Mouse (Mus musculus): Measurements from ENCODE around the gene Tmem220. TPM values are rescaled to one million over a fixed set of nuclear protein-coding genes. Genes with fewer than 3 reads are reported as not detected.

Gene Tmem220
- polyA plus RNA-seq, 1 experiment from 2014 or later = 7.0 TPM

GRCm38 (mm10) chr11:67039799-67040198, 14.8 kb downstream of the Tmem220 start:
- WGBS = 89% methylated on average over 3 of the region's 3 CpGs
- Histone ChIP-seq H3K9ac (ENCODE audit: low read depth, low read length) (no peak overlapping the region), H3K4me3 (ENCODE audit: low read depth, low read length) (no peak overlapping the region), H3K27ac (ENCODE audit: low read depth, low read length) (no peak overlapping the region), H3K4me2 (replicated peaks; ENCODE audit: low read depth) (no peak overlapping the region), H3K27me3 (replicated peaks; ENCODE audit: control insufficient read depth, insufficient read depth, low read length) (no peaks in the 10 kb centered on the region), H3K4me1 (replicated peaks; ENCODE audit: control insufficient read depth, insufficient read depth, low read length) (0 out of 2 replicates have a peak, but pooled peaks cover under 1% of the 10 kb centered on the region), H3K36me3 (ENCODE audit: control insufficient read depth, insufficient read depth) (peaks cover 36% of the 10 kb centered on the region), H3K9me3 (ENCODE audit: control insufficient read depth) (no peaks in the 10 kb centered on the region)
- no peak for ATAC-seq
- TF ChIP-seq CTCF (IDR thresholded peaks at IDR 0.05; ENCODE audit: low read depth) = 0 out of 2 replicates have a peak, but pooled peaks have one; percentile 36

GRCm38 (mm10) chr11:67040483-67040882, 15.5 kb downstream of the Tmem220 start:
- 0 out of 2 replicates have a peak, but pooled peaks cover 6% of the 10 kb centered on the region for H3K4me1 ChIP-seq (replicated peaks; ENCODE audit: control insufficient read depth, insufficient read depth, low read length)
- H3K27me3 ChIP-seq (replicated peaks; ENCODE audit: control insufficient read depth, insufficient read depth, low read length) = no peaks in the 10 kb centered on the region
- peaks cover 36% of the 10 kb centered on the region for H3K36me3 ChIP-seq (ENCODE audit: control insufficient read depth, insufficient read depth)
- no peak overlapping the region for H3K4me2 ChIP-seq (replicated peaks; ENCODE audit: low read depth)
- no peak overlapping the region for H3K9ac ChIP-seq (ENCODE audit: low read depth, low read length)
- no peaks in the 10 kb centered on the region for H3K9me3 ChIP-seq (ENCODE audit: control insufficient read depth)
- no peak for TF ChIP-seq CTCF (IDR thresholded peaks at IDR 0.05; ENCODE audit: low read depth)
- no peak for ATAC-seq
- WGBS = 92% methylated on average over 6 of the region's 6 CpGs
- no peak overlapping the region for H3K27ac ChIP-seq (ENCODE audit: low read depth, low read length)
- H3K4me3 ChIP-seq (ENCODE audit: low read depth, low read length) = no peak overlapping the region

GRCm38 (mm10) chr11:67043007-67043406, 18.1 kb downstream of the Tmem220 start:
- Histone ChIP-seq H3K9ac (ENCODE audit: low read depth, low read length) (no peak overlapping the region), H3K36me3 (ENCODE audit: control insufficient read depth, insufficient read depth) (peaks cover 39% of the 10 kb centered on the region), H3K4me2 (replicated peaks; ENCODE audit: low read depth) (no peak overlapping the region), H3K27me3 (replicated peaks; ENCODE audit: control insufficient read depth, insufficient read depth, low read length) (no peaks in the 10 kb centered on the region), H3K9me3 (ENCODE audit: control insufficient read depth) (no peaks in the 10 kb centered on the region), H3K4me1 (replicated peaks; ENCODE audit: control insufficient read depth, insufficient read depth, low read length) (0 out of 2 replicates have a peak, but pooled peaks cover 6% of the 10 kb centered on the region), H3K27ac (ENCODE audit: low read depth, low read length) (no peak overlapping the region), H3K4me3 (ENCODE audit: low read depth, low read length) (no peak overlapping the region)
- 57% methylated on average over 8 of the region's 8 CpGs for WGBS
- TF ChIP-seq CTCF (IDR thresholded peaks at IDR 0.05; ENCODE audit: low read depth) = no peak
- ATAC-seq = no peak

- ATAC-seq = peak; percentile 62; the same call in 1 of the 2 replicates
- H3K9me3 ChIP-seq (ENCODE audit: control insufficient read depth) = no peaks in the 10 kb centered on the region
- H3K9ac ChIP-seq (ENCODE audit: low read depth, low read length) = no peak overlapping the region; the same call in 1 of the 2 replicates
- no peak overlapping the region for H3K4me3 ChIP-seq (ENCODE audit: low read depth, low read length)
- 0 out of 2 replicates have a peak, but pooled peaks cover 6% of the 10 kb centered on the region for H3K4me1 ChIP-seq (replicated peaks; ENCODE audit: control insufficient read depth, insufficient read depth, low read length)
- peaks cover 29% of the 10 kb centered on the region for H3K36me3 ChIP-seq (ENCODE audit: control insufficient read depth, insufficient read depth)
- no peaks in the 10 kb centered on the region for H3K27me3 ChIP-seq (replicated peaks; ENCODE audit: control insufficient read depth, insufficient read depth, low read length)
- H3K4me2 ChIP-seq (replicated peaks; ENCODE audit: low read depth) = peak overlapping the region; percentile 21; the same call in 1 of the 2 replicates
- 0 out of 2 replicates have a peak overlapping the region, but pooled peaks have one; percentile 52 for H3K27ac ChIP-seq (ENCODE audit: low read depth, low read length)
- no peak for TF ChIP-seq CTCF (IDR thresholded peaks at IDR 0.05; ENCODE audit: low read depth)
- WGBS = 41% methylated on average over 6 of the region's 6 CpGs
These were observed 20.0 kb downstream of the Tmem220 start for GRCm38 (mm10) chr11:67044959-67045358.

- Histone ChIP-seq H3K9ac (ENCODE audit: low read depth, low read length) (no peak overlapping the region), H3K4me3 (ENCODE audit: low read depth, low read length) (no peak overlapping the region), H3K27me3 (replicated peaks; ENCODE audit: control insufficient read depth, insufficient read depth, low read length) (no peaks in the 10 kb centered on the region), H3K36me3 (ENCODE audit: control insufficient read depth, insufficient read depth) (peaks cover 12% of the 10 kb centered on the region; the same call in 1 of the 2 replicates), H3K4me1 (replicated peaks; ENCODE audit: control insufficient read depth, insufficient read depth, low read length) (peaks cover 6% of the 10 kb centered on the region; the same call in 1 of the 2 replicates), H3K9me3 (ENCODE audit: control insufficient read depth) (no peaks in the 10 kb centered on the region), H3K27ac (ENCODE audit: low read depth, low read length) (no peak overlapping the region), H3K4me2 (replicated peaks; ENCODE audit: low read depth) (no peak overlapping the region)
- WGBS = 77% methylated on average over 5 of the region's 5 CpGs
- no peak for TF ChIP-seq CTCF (IDR thresholded peaks at IDR 0.05; ENCODE audit: low read depth)
- no peak for ATAC-seq
These were observed 22.2 kb downstream of the Tmem220 start for GRCm38 (mm10) chr11:67047199-67047598.

- Histone ChIP-seq H3K4me1 (replicated peaks; ENCODE audit: control insufficient read depth, insufficient read depth, low read length) (peaks cover 6% of the 10 kb centered on the region; the same call in 1 of the 2 replicates), H3K27me3 (replicated peaks; ENCODE audit: control insufficient read depth, insufficient read depth, low read length) (no peaks in the 10 kb centered on the region), H3K36me3 (ENCODE audit: control insufficient read depth, insufficient read depth) (peaks cover 6% of the 10 kb centered on the region; the same call in 1 of the 2 replicates), H3K9ac (ENCODE audit: low read depth, low read length) (no peak overlapping the region), H3K27ac (ENCODE audit: low read depth, low read length) (no peak overlapping the region), H3K4me2 (replicated peaks; ENCODE audit: low read depth) (no peak overlapping the region), H3K4me3 (ENCODE audit: low read depth, low read length) (no peak overlapping the region), H3K9me3 (ENCODE audit: control insufficient read depth) (no peaks in the 10 kb centered on the region)
- 85% methylated on average over 8 of the region's 8 CpGs for WGBS
- no peak for TF ChIP-seq CTCF (IDR thresholded peaks at IDR 0.05; ENCODE audit: low read depth)
- ATAC-seq = no peak
These were observed 23.5 kb downstream of the Tmem220 start for GRCm38 (mm10) chr11:67048496-67048895.
